Mouse (Mus musculus) C2C12 (cell line): ENCODE data around the gene B3glct. TPM values are rescaled to one million over a fixed set of nuclear protein-coding genes. Genes with fewer than 3 reads are reported as not detected.

Experiments used
- H3K27me3 ChIP-seq: one replicate; pipeline ENCODE4 v1.6.1; 2011; ENCODE audit not compliant: control insufficient read depth, insufficient read depth, insufficient read length
- H3K36me3 ChIP-seq: one replicate; pipeline ENCODE4 v1.6.1; 2011; ENCODE audit not compliant: control insufficient read depth, insufficient read depth
- H3K4me3 ChIP-seq: one replicate; pipeline ENCODE4 v1.5.1; 2011; ENCODE audit warnings: mild to moderate bottlenecking, control low read depth; ENCODE audit not compliant: poor library complexity, insufficient read depth, severe bottlenecking
- H3K79me2 ChIP-seq: one replicate; pipeline ENCODE4 v1.6.1; 2011; ENCODE audit not compliant: control insufficient read depth, insufficient read depth
- H3K79me3 ChIP-seq: one replicate; pipeline ENCODE4 v1.6.1; 2011; ENCODE audit warnings: low read depth, control low read depth
- H3ac ChIP-seq: one replicate; pipeline ENCODE3; 2011; ENCODE audit warnings: low read depth; ENCODE audit not compliant: control insufficient read depth, insufficient read length
- CEBPB ChIP-seq: IDR thresholded peaks from one replicate; pipeline ENCODE4 v1.6.1; 2011; ENCODE audit warnings: low read depth, mild to moderate bottlenecking, control low read depth, moderate library complexity
- CTCF ChIP-seq: IDR thresholded peaks from one replicate; pipeline ENCODE4 v1.5.1; 2011; ENCODE audit not compliant: control insufficient read depth, insufficient read depth, insufficient read length
- FOSL1 ChIP-seq: IDR thresholded peaks from one replicate; pipeline ENCODE4 v1.8.0; 2011; ENCODE audit warnings: mild to moderate bottlenecking, low read length; ENCODE audit not compliant: poor library complexity, insufficient read depth, severe bottlenecking
- MAX ChIP-seq: IDR thresholded peaks from one replicate; pipeline ENCODE4 v1.6.1; 2011; ENCODE audit warnings: mild to moderate bottlenecking, control low read depth
- MYOD1 ChIP-seq: IDR thresholded peaks from one replicate; pipeline ENCODE4 v1.6.1; 2011; ENCODE audit warnings: low read depth; ENCODE audit not compliant: control insufficient read depth, insufficient read length
- MYOG ChIP-seq: IDR thresholded peaks from one replicate; pipeline ENCODE4 v1.6.1; 2011; ENCODE audit not compliant: control insufficient read depth, insufficient read length; ENCODE audit errors: extremely low read depth
- USF1 ChIP-seq: IDR thresholded peaks from one replicate; pipeline ENCODE4 v1.6.1; 2011; ENCODE audit warnings: low read depth, mild to moderate bottlenecking, control low read depth, moderate library complexity
- polyA plus RNA-seq: library from polyadenylated mRNA; unstranded; fragments of >200 nt; fragmentation: generic; extraction: Trizol; gene quantifications from one replicate; pipeline ENCODE4 v1.2.1, GENCODE M21; 2012; ENCODE audit warnings: missing spikeins

B3glct gene
- polyA plus RNA-seq, 1 experiment, result 4.6 TPM

GRCm38 (mm10) chr5:149748640-149749580 lies 70.9 kb downstream of the B3glct start:
- no peaks in the 10 kb centered on the region for H3K79me3 ChIP-seq
- H3ac ChIP-seq, result no peak overlapping the region
- no peaks in the 10 kb centered on the region for H3K79me2 ChIP-seq
- no peaks in the 10 kb centered on the region for H3K36me3 ChIP-seq
- H3K27me3 ChIP-seq, result no peaks in the 10 kb centered on the region
- H3K4me3 ChIP-seq, result no peak overlapping the region
- TF ChIP-seq CTCF (no peak), MAX (no peak)

DNA sequence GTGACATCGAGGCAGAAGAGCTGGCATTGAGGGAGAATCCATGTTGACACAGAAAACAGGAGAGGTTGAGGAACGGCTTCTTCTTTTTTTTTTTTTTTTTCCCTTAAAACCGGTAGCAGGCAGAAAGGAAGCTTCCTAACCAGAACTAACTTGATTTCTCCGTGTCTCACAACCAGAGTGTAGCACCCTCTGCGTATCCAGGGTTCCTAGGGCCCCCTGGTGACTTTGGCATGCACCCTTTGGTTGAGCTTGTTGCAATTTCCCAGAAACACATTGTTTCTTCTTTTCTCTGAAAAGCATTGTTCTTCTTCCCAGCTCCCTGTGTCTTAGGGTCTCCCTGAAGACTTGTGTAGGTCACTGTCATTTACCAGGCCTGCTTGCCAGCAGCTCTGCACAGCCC lies 73.8 kb downstream of the B3glct start:
- no peaks in the 10 kb centered on the region for H3K79me2 ChIP-seq
- no peak overlapping the region for H3K4me3 ChIP-seq
- no peaks in the 10 kb centered on the region for H3K27me3 ChIP-seq
- no peak overlapping the region for H3ac ChIP-seq
- no peaks in the 10 kb centered on the region for H3K36me3 ChIP-seq
- no peaks in the 10 kb centered on the region for H3K79me3 ChIP-seq
- no peak for TF ChIP-seq MAX
- TF ChIP-seq FOSL1, result no peak
- no peak for TF ChIP-seq MYOD1
- no peak for TF ChIP-seq CTCF
- no peak for TF ChIP-seq CEBPB
- TF ChIP-seq MYOG, result no peak
- no peak for TF ChIP-seq USF1

DNA sequence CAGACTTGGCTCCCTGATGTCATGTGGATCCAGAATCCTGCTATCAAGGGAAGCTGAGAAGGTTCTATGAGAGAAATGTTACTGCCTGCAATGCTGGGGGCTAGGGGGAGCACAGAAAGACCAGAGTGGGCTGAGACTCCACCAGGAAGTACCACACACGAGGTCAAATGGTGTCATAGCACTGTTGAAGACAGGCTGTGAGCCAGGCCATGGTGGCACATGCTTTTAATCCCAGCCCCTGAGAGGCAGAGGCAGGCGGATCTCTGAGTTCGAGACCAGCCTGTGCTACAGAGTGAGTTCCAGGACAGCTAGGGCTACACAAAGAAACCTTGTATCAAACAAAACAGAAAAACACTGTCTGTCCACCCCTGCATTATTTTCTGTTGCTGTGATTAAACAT lies 75.0 kb downstream of the B3glct start:
- Histone ChIP-seq H3K4me3 (no peak overlapping the region), H3K36me3 (no peaks in the 10 kb centered on the region), H3ac (no peak overlapping the region), H3K79me3 (no peaks in the 10 kb centered on the region), H3K79me2 (no peaks in the 10 kb centered on the region), H3K27me3 (no peaks in the 10 kb centered on the region)
- TF ChIP-seq FOSL1 (no peak), CEBPB (no peak)

GRCm38 (mm10) chr5:149767116-149767515 lies 89.1 kb downstream of the B3glct start:
- no peak overlapping the region for H3K4me3 ChIP-seq
- no peaks in the 10 kb centered on the region for H3K79me2 ChIP-seq
- H3ac ChIP-seq, result no peak overlapping the region
- no peaks in the 10 kb centered on the region for H3K36me3 ChIP-seq
- H3K79me3 ChIP-seq, result no peaks in the 10 kb centered on the region
- H3K27me3 ChIP-seq, result no peaks in the 10 kb centered on the region
- no peak for TF ChIP-seq MAX
- TF ChIP-seq MYOD1, result no peak
- TF ChIP-seq MYOG, result no peak
- no peak for TF ChIP-seq FOSL1
- no peak for TF ChIP-seq USF1
- no peak for TF ChIP-seq CEBPB
- TF ChIP-seq CTCF, result no peak

- H3K36me3 ChIP-seq, result no peaks in the 10 kb centered on the region
- no peak overlapping the region for H3ac ChIP-seq
- H3K79me3 ChIP-seq, result no peaks in the 10 kb centered on the region
- no peaks in the 10 kb centered on the region for H3K79me2 ChIP-seq
- H3K4me3 ChIP-seq, result no peak overlapping the region
- no peaks in the 10 kb centered on the region for H3K27me3 ChIP-seq
- TF ChIP-seq FOSL1, result no peak
These were observed 89.7 kb downstream of the B3glct start for GRCm38 (mm10) chr5:149767651-149768301.

- H3K79me3 ChIP-seq, result no peaks in the 10 kb centered on the region
- no peaks in the 10 kb centered on the region for H3K79me2 ChIP-seq
- TF ChIP-seq FOSL1 (no peak), USF1 (no peak), CEBPB (no peak), CTCF (no peak), MYOG (no peak), MYOD1 (no peak), MAX (no peak)
- H3K36me3 ChIP-seq, result no peaks in the 10 kb centered on the region
- no peak overlapping the region for H3ac ChIP-seq
- no peaks in the 10 kb centered on the region for H3K27me3 ChIP-seq
- H3K4me3 ChIP-seq, result no peak overlapping the region
These were observed 91.6 kb downstream of the B3glct start for GRCm38 (mm10) chr5:149769666-149770065.
